In the genomic region with DNA sequence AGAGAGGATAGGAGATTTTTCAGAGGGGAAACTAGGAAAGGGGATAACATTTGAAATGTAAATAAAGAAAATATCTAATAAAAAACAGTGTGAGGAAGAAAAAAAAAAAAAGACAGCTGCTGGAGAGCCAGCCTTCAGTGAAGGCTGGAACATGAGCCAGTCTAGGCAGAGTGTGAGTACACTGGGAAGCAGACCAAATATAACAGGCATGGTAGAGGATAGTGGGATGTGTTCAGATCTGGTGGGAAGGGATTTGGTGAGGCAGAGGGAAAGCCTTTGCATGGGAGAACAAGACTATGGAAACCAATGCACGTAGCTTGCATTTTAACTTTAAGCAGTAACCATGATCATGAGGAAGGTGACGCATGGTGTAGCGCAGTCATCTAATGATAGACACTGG, we compare ENCODE assay signal across 26 mouse cellular contexts.
A peak's percentile ranks its signal among the peaks of the same experiment; 100 is the strongest.
DNase-seq lines count a peak whose midpoint lies in the region; ATAC-seq and TF ChIP-seq lines count a peak whose summit lies in the region.
"Had no signal": no experiment of that assay in that cellular context is flagged by ENCODE, and none has a peak within 500 bp of the region (broad histone marks: within the 10 kb centered on the region; RNA-seq: fewer than 3 reads in every experiment).

No protein-coding gene starts in this region.

- no peaks in the 10 kb centered on the region for H3K4me1 ChIP-seq in embryonic facial prominence, embryonic 14.5 days (ENCODE audit: control insufficient read depth, insufficient read depth, low read length)
- no peaks in the 10 kb centered on the region for H3K4me1 ChIP-seq in embryonic facial prominence, embryonic 10.5 days
- peaks cover 6% of the 10 kb centered on the region for H3K4me1 ChIP-seq in lung, embryonic 16.5 days (replicated peaks; ENCODE audit: control insufficient read depth, insufficient read depth, low read length)
- no peaks in the 10 kb centered on the region for H3K4me1 ChIP-seq in lung, postnatal 0 days (ENCODE audit: insufficient read depth, low read depth, low read length)
- H3K4me1 ChIP-seq: embryonic facial prominence, embryonic 15.5 days had no signal

- 92% methylated on average over 3 of the region's 3 CpGs for WGBS in embryonic facial prominence, embryonic 14.5 days
- 97% methylated on average over 3 of the region's 3 CpGs for WGBS in embryonic facial prominence, embryonic 10.5 days
- 95% methylated on average over 3 of the region's 3 CpGs for WGBS in lung, embryonic 16.5 days
- WGBS in lung, postnatal 0 days = 95% methylated on average over 3 of the region's 3 CpGs

- no peak for TF ChIP-seq EP300 in lung, postnatal 0 days (IDR thresholded peaks at IDR 0.05)

- no peaks in the 10 kb centered on the region for H3K9me3 ChIP-seq in embryonic facial prominence, embryonic 14.5 days (ENCODE audit: control insufficient read depth, low read length)
- no peaks in the 10 kb centered on the region for H3K9me3 ChIP-seq in embryonic facial prominence, embryonic 10.5 days
- H3K9me3 ChIP-seq in lung, embryonic 16.5 days (ENCODE audit: control insufficient read depth, low read length) = no peaks in the 10 kb centered on the region
- no peaks in the 10 kb centered on the region for H3K9me3 ChIP-seq in lung, postnatal 0 days (ENCODE audit: low read length)
- H3K9me3 ChIP-seq: embryonic facial prominence, embryonic 15.5 days; heart, embryonic 13.5 days; limb, embryonic 10.5 days; liver, embryonic 15.5 days had no signal

- H3K27me3 ChIP-seq in embryonic facial prominence, embryonic 14.5 days (replicated peaks; ENCODE audit: control insufficient read depth, insufficient read depth, low read length) = no peaks in the 10 kb centered on the region
- no peaks in the 10 kb centered on the region for H3K27me3 ChIP-seq in embryonic facial prominence, embryonic 10.5 days (replicated peaks; ENCODE audit: low read depth, poor library complexity, severe bottlenecking)
- no peaks in the 10 kb centered on the region for H3K27me3 ChIP-seq in lung, embryonic 16.5 days (ENCODE audit: control insufficient read depth, insufficient read depth, low read depth, low read length)
- H3K27me3 ChIP-seq in lung, postnatal 0 days (replicated peaks; ENCODE audit: insufficient read depth, low read length) = no peaks in the 10 kb centered on the region
- H3K27me3 ChIP-seq: embryonic facial prominence, embryonic 15.5 days; heart, embryonic 13.5 days had no signal

- H3K4me3 ChIP-seq in embryonic facial prominence, embryonic 14.5 days (ENCODE audit: low read depth, low read length) = no peak overlapping the region
- H3K4me3 ChIP-seq in embryonic facial prominence, embryonic 10.5 days = no peak overlapping the region
- no peak overlapping the region for H3K4me3 ChIP-seq in lung, embryonic 16.5 days (ENCODE audit: low read length)
- H3K4me3 ChIP-seq in lung, postnatal 0 days (ENCODE audit: low read depth, low read length) = no peak overlapping the region
- H3K4me3 ChIP-seq: embryonic facial prominence, embryonic 15.5 days; heart, embryonic 13.5 days; limb, embryonic 10.5 days; liver, embryonic 15.5 days had no signal

- DNase-seq in embryonic facial prominence, embryonic 14.5 days (ENCODE audit: low spot score) = peak; percentile 5
- no peak for DNase-seq in embryonic facial prominence, embryonic 10.5 days (ENCODE audit: low spot score)
- peak; percentile 13 for DNase-seq in layer of hippocampus, adult 11-12 months (ENCODE audit: low spot score)
- no peak for DNase-seq in layer of hippocampus, postnatal 25 days (ENCODE audit: extremely low spot score in 1 of 2, low spot score in 1 of 2)
- no peak for DNase-seq in lung, postnatal 0 days (ENCODE audit: low spot score)
- DNase-seq in left cerebral cortex, postnatal 14 days (ENCODE audit: low spot score in 2 of 2) = peak; percentile 4 to 22
- no peak for DNase-seq in heart, adult 9 months (ENCODE audit: low spot score in 2 of 2)
- DNase-seq: adrenal gland, postnatal 14 days; cerebellum, adult 8-10 months; cerebellum, postnatal 36 days; embryo, embryonic 11 days; gastrocnemius, postnatal 25 days; heart, adult 18-20 months; kidney, adult 9 months; kidney, postnatal 14 days; liver; lung, postnatal 36 days; midbrain, embryonic 14.5 days had no signal

- intact Hi-C loops in left cerebral cortex, postnatal 14 days (cut with DNase I) = no loop called here

- no peaks in the 10 kb centered on the region for H3K36me3 ChIP-seq in embryonic facial prominence, embryonic 14.5 days (ENCODE audit: control insufficient read depth, insufficient read depth, low read length)
- H3K36me3 ChIP-seq in embryonic facial prominence, embryonic 10.5 days (replicated peaks) = no peaks in the 10 kb centered on the region
- H3K36me3 ChIP-seq in lung, embryonic 16.5 days (ENCODE audit: control insufficient read depth, insufficient read depth, low read length) = no peaks in the 10 kb centered on the region
- no peaks in the 10 kb centered on the region for H3K36me3 ChIP-seq in lung, postnatal 0 days (ENCODE audit: insufficient read depth, low read length)
- H3K36me3 ChIP-seq: embryonic facial prominence, embryonic 15.5 days; heart, embryonic 13.5 days; limb, embryonic 10.5 days; liver, embryonic 15.5 days had no signal

- no peak overlapping the region for H3K4me2 ChIP-seq in embryonic facial prominence, embryonic 14.5 days (ENCODE audit: low read depth, low read length)
- H3K4me2 ChIP-seq in lung, embryonic 16.5 days (ENCODE audit: low read depth, low read length) = no peak overlapping the region
- H3K4me2 ChIP-seq in lung, postnatal 0 days (replicated peaks; ENCODE audit: low read depth, low read length) = no peak overlapping the region
- H3K4me2 ChIP-seq: embryonic facial prominence, embryonic 15.5 days; heart, embryonic 13.5 days; liver, embryonic 15.5 days had no signal

- H3K9ac ChIP-seq in embryonic facial prominence, embryonic 14.5 days (ENCODE audit: low read depth, low read length) = no peak overlapping the region
- no peak overlapping the region for H3K9ac ChIP-seq in lung, embryonic 16.5 days (ENCODE audit: low read length)
- H3K9ac ChIP-seq in lung, postnatal 0 days (replicated peaks; ENCODE audit: low read depth) = no peak overlapping the region
- H3K9ac ChIP-seq: embryonic facial prominence, embryonic 15.5 days; heart, embryonic 13.5 days; liver, embryonic 15.5 days had no signal

- H3K27ac ChIP-seq in embryonic facial prominence, embryonic 14.5 days (replicated peaks; ENCODE audit: low read depth, low read length) = no peak overlapping the region
- no peak overlapping the region for H3K27ac ChIP-seq in embryonic facial prominence, embryonic 10.5 days (replicated peaks)
- no peak overlapping the region for H3K27ac ChIP-seq in lung, embryonic 16.5 days (ENCODE audit: low read length)
- H3K27ac ChIP-seq in lung, postnatal 0 days (ENCODE audit: low read length) = no peak overlapping the region
- H3K27ac ChIP-seq: embryonic facial prominence, embryonic 15.5 days; heart, embryonic 13.5 days; hindbrain, postnatal 0 days; limb, embryonic 10.5 days; liver, embryonic 15.5 days; stomach, postnatal 0 days had no signal

- no peak for TF ChIP-seq CTCF in lung, postnatal 0 days (IDR thresholded peaks at IDR 0.05)

- no peak for ATAC-seq in embryonic facial prominence, embryonic 14.5 days (ENCODE audit: low read depth)
- peak; percentile 83 for ATAC-seq in lung, embryonic 16.5 days (ENCODE audit: low read depth)
- no peak for ATAC-seq in lung, postnatal 0 days
- ATAC-seq: hindbrain, postnatal 0 days; intestine, embryonic 16.5 days had no signal

Comparison
In these comparisons a context has a peak if more than half of its experiments do, and no peak if none do; other contexts are left out.
1. DNase-seq: peak in embryonic facial prominence, embryonic 14.5 days (single experiment), layer of hippocampus, adult 11-12 months (single experiment) and left cerebral cortex, postnatal 14 days (2 of 2); none in embryonic facial prominence, embryonic 10.5 days (single experiment), layer of hippocampus, postnatal 25 days (0 of 2), lung, postnatal 0 days (single experiment) and heart, adult 9 months (0 of 2).